Mouse (Mus musculus): ENCODE results near the gene 4933415A04Rik. TPM values are rescaled to one million over a fixed set of nuclear protein-coding genes. Genes with fewer than 3 reads are reported as not detected.

The 4933415A04Rik gene
- under 1 TPM; 0.10 to 0.16 TPM for total RNA-seq (2021)
- long read RNA-seq, experiment 1 = 0 reads
- long read RNA-seq, experiment 2 = 0 reads

- intact Hi-C loops (cut with DNase I; ENCODE audit: low total_unique reads) = loop anchor here (5.0 kb wide), 1 partner anchor 89 kb away; no protein-coding TSS in a partner anchor
- DNase-seq = peak; percentile 74
Observed at GRCm38 (mm10) chr11:43586324-43587090, at the start of gene 4933415A04Rik. Gene 4933415A04Rik, plus strand, starts transcription at chr11:43587040.

GRCm38 (mm10) chr11:43537074-43537473 is 49.8 kb upstream of the 4933415A04Rik start:
- DNase-seq = no peak
- intact Hi-C loops (cut with DNase I; ENCODE audit: low total_unique reads) = no loop called here

GRCm38 (mm10) chr11:43539863-43540262 is 47.0 kb upstream of the 4933415A04Rik start:
- DNase-seq = no peak
- intact Hi-C loops (cut with DNase I; ENCODE audit: low total_unique reads) = no loop called here

- intact Hi-C loops (cut with DNase I; ENCODE audit: low total_unique reads) = no loop called here
- DNase-seq = no peak
Observed at GRCm38 (mm10) chr11:43543711-43544466, 43.0 kb upstream of the 4933415A04Rik start.

- DNase-seq = no peak
- intact Hi-C loops (cut with DNase I; ENCODE audit: low total_unique reads) = no loop called here
Observed at GRCm38 (mm10) chr11:43544819-43545218, 42.0 kb upstream of the 4933415A04Rik start.

GRCm38 (mm10) chr11:43545873-43546475 is 40.9 kb upstream of the 4933415A04Rik start:
- intact Hi-C loops (cut with DNase I; ENCODE audit: low total_unique reads) = no loop called here
- DNase-seq = no peak

- DNase-seq = no peak
- intact Hi-C loops (cut with DNase I; ENCODE audit: low total_unique reads) = no loop called here
Observed at GRCm38 (mm10) chr11:43546678-43547077, 40.2 kb upstream of the 4933415A04Rik start.

GRCm38 (mm10) chr11:43548148-43548547 is 38.7 kb upstream of the 4933415A04Rik start:
- peak; percentile 30 for DNase-seq
- intact Hi-C loops (cut with DNase I; ENCODE audit: low total_unique reads) = no loop called here

- intact Hi-C loops (cut with DNase I; ENCODE audit: low total_unique reads) = no loop called here
- DNase-seq = no peak
Observed at GRCm38 (mm10) chr11:43548657-43549435, 38.0 kb upstream of the 4933415A04Rik start.

- peak; percentile 42 for DNase-seq
- intact Hi-C loops (cut with DNase I; ENCODE audit: low total_unique reads) = no loop called here
Observed at GRCm38 (mm10) chr11:43549701-43550100, 37.1 kb upstream of the 4933415A04Rik start.

- intact Hi-C loops (cut with DNase I; ENCODE audit: low total_unique reads) = no loop called here
Observed at GRCm38 (mm10) chr11:43551756-43552155, 35.1 kb upstream of the 4933415A04Rik start.

GRCm38 (mm10) chr11:43552675-43553074 is 34.2 kb upstream of the 4933415A04Rik start:
- no peak for DNase-seq
- intact Hi-C loops (cut with DNase I; ENCODE audit: low total_unique reads) = no loop called here

More at GRCm38 (mm10) chr11:43551756-43552155, 35.1 kb upstream of the 4933415A04Rik start:
- no peak for DNase-seq

- intact Hi-C loops (cut with DNase I; ENCODE audit: low total_unique reads) = no loop called here
- DNase-seq = no peak
Observed at GRCm38 (mm10) chr11:43556538-43556937, 30.3 kb upstream of the 4933415A04Rik start.

- intact Hi-C loops (cut with DNase I; ENCODE audit: low total_unique reads) = no loop called here
- no peak for DNase-seq
Observed at GRCm38 (mm10) chr11:43559515-43560292, 27.1 kb upstream of the 4933415A04Rik start.

- DNase-seq = no peak
- intact Hi-C loops (cut with DNase I; ENCODE audit: low total_unique reads) = no loop called here
Observed at GRCm38 (mm10) chr11:43563654-43564244, 23.1 kb upstream of the 4933415A04Rik start.

- intact Hi-C loops (cut with DNase I; ENCODE audit: low total_unique reads) = no loop called here
Observed at GRCm38 (mm10) chr11:43565414-43565813, 21.4 kb upstream of the 4933415A04Rik start.

GRCm38 (mm10) chr11:43565852-43566251 is 21.0 kb upstream of the 4933415A04Rik start:
- no peak for DNase-seq
- intact Hi-C loops (cut with DNase I; ENCODE audit: low total_unique reads) = no loop called here

More at GRCm38 (mm10) chr11:43565414-43565813, 21.4 kb upstream of the 4933415A04Rik start:
- no peak for DNase-seq

GRCm38 (mm10) chr11:43566696-43567095 is 20.1 kb upstream of the 4933415A04Rik start:
- intact Hi-C loops (cut with DNase I; ENCODE audit: low total_unique reads) = no loop called here
- DNase-seq = no peak
